Mouse (Mus musculus) heart, embryonic 11.5 days (tissue): Measurements from ENCODE around the gene Sept8. TPM values are rescaled to one million over a fixed set of nuclear protein-coding genes. Genes with fewer than 3 reads are reported as not detected.

ENCODE experiments used
- ATAC-seq: fragments of 200-750 bp; cut with Nextera tagmentation; replicated peaks from 2 replicates; pipeline ENCODE4 v1.8.0; 2017; ENCODE audit warnings: moderate library complexity; ENCODE audit not compliant: insufficient number of reproducible peaks, low FRiP score, low TSS enrichment
- H3K27ac ChIP-seq: fragments of 300-500 bp; sonication (generic); 2 replicates; pipeline ENCODE4 v1.5.1; 2014; ENCODE audit warnings: mild to moderate bottlenecking, low read depth, low read length
- H3K27me3 ChIP-seq: fragments of 300-500 bp; sonication (generic); 2 replicates; pipeline ENCODE4 v1.6.1; 2014; ENCODE audit warnings: mild to moderate bottlenecking, low read length, mixed read lengths; ENCODE audit not compliant: control insufficient read depth, insufficient read depth
- H3K36me3 ChIP-seq: fragments of 300-500 bp; sonication (generic); 2 replicates; pipeline ENCODE4 v1.6.1; 2014; ENCODE audit warnings: mild to moderate bottlenecking, low read length, moderate library complexity, mixed read lengths; ENCODE audit not compliant: control insufficient read depth, insufficient read depth
- H3K4me1 ChIP-seq: fragments of 300-500 bp; sonication (generic); 2 replicates; pipeline ENCODE4 v1.6.1; 2014; ENCODE audit warnings: low read length; ENCODE audit not compliant: control insufficient read depth, insufficient read depth
- H3K4me2 ChIP-seq: fragments of 300-500 bp; sonication (generic); 2 replicates; pipeline ENCODE4 v1.6.1; 2014; ENCODE audit warnings: mild to moderate bottlenecking, moderate library complexity
- H3K4me3 ChIP-seq: fragments of 300-500 bp; sonication (generic); 2 replicates; pipeline ENCODE4 v1.5.1; 2014; ENCODE audit warnings: low read depth, low read length
- H3K9ac ChIP-seq: fragments of 300-500 bp; sonication (generic); 2 replicates; pipeline ENCODE4 v1.6.1; 2014; ENCODE audit warnings: mild to moderate bottlenecking, low read depth, low read length, moderate library complexity
- H3K9me3 ChIP-seq: fragments of 300-500 bp; sonication (generic); replicated peaks from 2 replicates; pipeline ENCODE4 v1.6.1; 2016; ENCODE audit warnings: low read length; ENCODE audit not compliant: control insufficient read depth
- WGBS: fragments of 180-500 bp; shearing (Covaris S2); extraction: QIAGEN DNeasy Blood & Tissue Kit; methylation state at CpG from one replicate; pipeline ENCODE4 v1.1.7; 2014; ENCODE audit not compliant: insufficient replicate concordance; 5-methylcytosine and 5-hydroxymethylcytosine counted together
- polyA plus RNA-seq: library from polyadenylated mRNA; unstranded; fragments of >200 nt; fragmentation: Nextera tagmentation; extraction: Ambion mirVana; gene quantifications from 2 replicates; pipeline ENCODE4 v1.2.1, GENCODE M21; 2014

The Sept8 gene
- polyA plus RNA-seq, 1 experiment from 2014 or later, result 18.8 TPM

DNA sequence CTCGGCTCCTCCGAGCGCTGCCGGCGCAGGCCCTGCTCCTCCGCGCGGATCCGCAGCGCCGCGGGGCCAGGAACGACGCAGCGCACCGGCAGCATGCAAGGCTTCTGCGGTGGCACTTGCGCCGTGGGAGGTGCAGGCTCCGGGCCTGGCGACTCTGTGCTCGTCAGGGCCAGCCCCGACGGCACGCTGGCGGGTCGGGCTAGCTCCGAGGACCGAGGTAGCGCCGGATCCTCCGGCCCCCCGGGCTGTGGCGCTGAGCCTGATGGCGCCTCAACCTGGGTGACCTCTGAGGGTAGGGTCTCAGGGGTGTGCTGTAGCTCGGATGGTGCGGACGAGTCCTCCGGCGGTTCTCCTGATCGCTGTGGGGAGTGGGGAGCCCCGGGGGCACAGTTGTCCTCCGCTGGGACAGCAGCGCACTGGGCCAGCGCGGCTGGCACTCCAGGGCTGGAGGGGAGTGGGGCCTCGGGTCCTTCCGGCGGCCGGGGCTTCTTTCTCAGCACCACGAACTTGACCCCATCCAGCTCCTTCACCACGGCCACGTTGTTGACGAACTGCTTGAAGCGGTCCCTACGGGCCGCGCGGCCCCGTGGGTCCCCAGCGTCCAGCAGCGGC lies 39.8 kb upstream of the Sept8 start:
- Histone ChIP-seq H3K9me3 (no peaks in the 10 kb centered on the region), H3K27me3 (peaks cover 55% of the 10 kb centered on the region), H3K4me2 (peak overlapping the region; percentile 93), H3K9ac (peak overlapping the region; percentile 52), H3K4me1 (peaks cover 13% of the 10 kb centered on the region), H3K27ac (no peak overlapping the region), H3K36me3 (no peaks in the 10 kb centered on the region), H3K4me3 (peak overlapping the region; percentile 57)
- WGBS, result under 1% methylated on average over 50 of the region's 62 CpGs
- no peak for ATAC-seq

DNA sequence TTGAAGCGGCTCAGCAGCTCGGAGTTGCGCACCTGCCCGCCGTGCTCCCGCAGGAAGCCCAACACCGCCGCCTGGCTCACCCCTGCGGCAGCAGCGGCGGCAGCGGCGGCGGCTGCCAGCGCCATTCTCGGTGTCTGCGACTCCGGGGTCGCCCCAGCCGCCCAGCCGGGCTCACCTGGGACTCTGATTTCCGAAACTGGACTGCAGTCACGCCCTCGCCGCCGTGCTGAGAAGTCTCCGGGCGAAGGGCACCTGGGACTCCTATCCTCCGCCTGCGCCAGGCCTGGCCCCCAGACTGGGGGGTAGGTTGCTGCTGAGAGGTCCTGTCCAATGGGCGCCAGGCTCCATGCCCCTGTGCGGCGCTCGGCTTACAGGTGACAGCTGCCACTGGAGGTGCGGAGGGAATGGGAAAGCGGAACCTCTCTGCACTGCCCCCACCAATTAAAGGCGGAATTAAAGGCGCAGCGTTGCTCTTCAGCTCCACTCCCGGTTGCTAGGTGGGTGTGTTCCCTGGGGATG lies 39.2 kb upstream of the Sept8 start, which contains the start of the genes Gm9945 and Sowaha:
Gene Gm9945 (plus strand): TSS at position 384 of the 519 bp plus-strand sequence.
Gene Sowaha (minus strand): TSS at position 492 of the 519 bp plus-strand sequence.
- Histone ChIP-seq H3K27ac (no peak within 1 kb of the TSS), H3K9ac (peak within 1 kb of the TSS; percentile 52), H3K9me3 (no peaks in the 10 kb centered on the region), H3K27me3 (peaks cover 50% of the 10 kb centered on the region), H3K4me1 (peaks cover 13% of the 10 kb centered on the region), H3K4me2 (peak within 1 kb of the TSS; percentile 93), H3K36me3 (no peaks in the 10 kb centered on the region), H3K4me3 (peak within 1 kb of the TSS; percentile 57)
- WGBS, result 6% methylated on average over 38 of the region's 40 CpGs
- ATAC-seq, result no peak

GRCm38 (mm10) chr11:53481088-53481730 lies 37.8 kb upstream of the Sept8 start:
- 61% methylated on average over 4 of the region's 4 CpGs for WGBS
- H3K27me3 ChIP-seq, result peaks cover 41% of the 10 kb centered on the region
- no peak overlapping the region for H3K4me2 ChIP-seq

GRCm38 (mm10) chr11:53483159-53483891 lies 35.7 kb upstream of the Sept8 start:
- H3K27ac ChIP-seq, result 0 out of 2 replicates have a peak overlapping the region, but pooled peaks have one; percentile 1
- H3K27me3 ChIP-seq, result peaks cover 38% of the 10 kb centered on the region

More at GRCm38 (mm10) chr11:53481088-53481730, 37.8 kb upstream of the Sept8 start:
- 0 out of 2 replicates have a peak overlapping the region, but pooled peaks have one; percentile 0 for H3K27ac ChIP-seq
- H3K9me3 ChIP-seq, result no peaks in the 10 kb centered on the region
- H3K9ac ChIP-seq, result no peak overlapping the region
- no peak for ATAC-seq
- no peaks in the 10 kb centered on the region for H3K36me3 ChIP-seq
- H3K4me3 ChIP-seq, result no peak overlapping the region
- H3K4me1 ChIP-seq, result peaks cover 13% of the 10 kb centered on the region

GRCm38 (mm10) chr11:53485719-53486118 lies 33.3 kb upstream of the Sept8 start:
- peaks cover 9% of the 10 kb centered on the region for H3K4me1 ChIP-seq
- no peak for ATAC-seq
- no peaks in the 10 kb centered on the region for H3K9me3 ChIP-seq
- H3K4me3 ChIP-seq, result no peak overlapping the region
- no peak overlapping the region for H3K27ac ChIP-seq
- peaks cover 16% of the 10 kb centered on the region for H3K27me3 ChIP-seq
- H3K36me3 ChIP-seq, result no peaks in the 10 kb centered on the region
- H3K9ac ChIP-seq, result no peak overlapping the region
- WGBS, result 39% methylated on average over 3 of the region's 3 CpGs
- no peak overlapping the region for H3K4me2 ChIP-seq

More at GRCm38 (mm10) chr11:53483159-53483891, 35.7 kb upstream of the Sept8 start:
- peaks cover 22% of the 10 kb centered on the region for H3K4me1 ChIP-seq
- H3K4me2 ChIP-seq, result no peak overlapping the region
- WGBS, result 52% methylated on average over 9 of the region's 9 CpGs
- H3K36me3 ChIP-seq, result no peaks in the 10 kb centered on the region
- H3K4me3 ChIP-seq, result no peak overlapping the region
- ATAC-seq, result no peak
- H3K9ac ChIP-seq, result no peak overlapping the region
- no peaks in the 10 kb centered on the region for H3K9me3 ChIP-seq

DNA sequence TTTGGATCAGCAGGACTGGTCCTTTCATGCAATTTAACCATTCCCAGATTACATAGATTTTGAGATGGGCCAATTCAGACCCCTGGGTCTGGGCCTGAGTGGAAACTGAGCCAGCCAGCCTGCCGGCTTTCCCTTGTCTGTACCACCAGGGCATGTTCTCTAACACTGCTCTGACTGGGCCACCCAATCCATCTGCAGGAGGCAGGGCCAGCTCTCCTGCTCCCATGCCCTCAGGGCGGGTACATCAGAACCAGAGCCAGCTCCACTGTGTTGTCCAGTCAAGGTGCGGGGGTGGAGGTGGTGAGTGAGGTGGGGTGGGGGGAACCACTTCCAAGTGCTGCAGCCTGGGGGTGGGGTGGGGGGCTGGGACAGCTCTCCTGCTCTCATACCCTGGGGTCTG lies 32.7 kb upstream of the Sept8 start:
- H3K4me3 ChIP-seq, result no peak overlapping the region
- no peak overlapping the region for H3K9ac ChIP-seq
- peaks cover 16% of the 10 kb centered on the region for H3K27me3 ChIP-seq
- ATAC-seq, result no peak
- 57% methylated on average over 3 of the region's 3 CpGs for WGBS
- H3K36me3 ChIP-seq, result no peaks in the 10 kb centered on the region
- H3K4me2 ChIP-seq, result no peak overlapping the region
- no peaks in the 10 kb centered on the region for H3K9me3 ChIP-seq
- no peak overlapping the region for H3K27ac ChIP-seq
- H3K4me1 ChIP-seq, result peaks cover 9% of the 10 kb centered on the region

DNA sequence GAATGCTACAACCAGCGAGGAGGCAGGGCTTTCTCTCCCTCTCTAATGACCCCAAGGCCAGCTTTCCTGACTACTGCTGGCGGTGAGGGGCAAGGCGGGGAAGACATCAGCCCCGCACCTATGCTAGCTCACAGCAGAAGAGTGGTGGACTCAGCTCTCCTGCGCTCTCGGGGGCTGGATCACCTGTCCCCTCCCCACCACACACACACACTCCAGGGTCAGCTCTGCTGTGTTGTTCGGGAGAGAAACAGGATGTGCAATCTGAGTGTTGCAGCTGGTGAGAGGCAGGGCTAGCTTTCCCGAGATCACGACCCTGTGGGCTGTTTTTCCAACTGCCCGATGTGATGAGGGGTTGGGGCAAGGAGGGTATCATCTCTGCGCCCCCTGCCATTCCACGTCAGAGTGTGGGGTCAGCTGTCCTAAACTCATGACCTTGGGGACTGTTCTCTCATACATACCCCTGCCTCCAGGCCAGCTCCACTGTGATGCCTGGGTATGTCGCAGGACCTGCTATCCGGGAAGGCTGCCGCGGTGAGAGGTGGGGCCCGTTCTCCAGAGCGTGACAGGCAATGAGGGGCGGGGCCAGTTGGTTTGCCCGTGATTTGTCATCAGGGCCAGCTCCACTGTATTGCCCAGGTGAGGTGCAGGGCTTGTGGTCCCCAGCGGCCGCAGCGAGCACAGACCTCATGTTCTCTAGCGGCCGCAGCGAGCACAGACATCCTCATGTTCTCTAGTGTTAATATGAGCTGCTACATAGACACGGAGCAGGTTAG lies 32.0 kb upstream of the Sept8 start:
- no peak overlapping the region for H3K27ac ChIP-seq
- peak overlapping the region; percentile 56; the same call in 1 of the 2 replicates for H3K9ac ChIP-seq
- H3K4me2 ChIP-seq, result peak overlapping the region; percentile 66
- H3K27me3 ChIP-seq, result peaks cover 14% of the 10 kb centered on the region
- peaks cover 15% of the 10 kb centered on the region for H3K4me1 ChIP-seq
- no peak for ATAC-seq
- no peaks in the 10 kb centered on the region for H3K9me3 ChIP-seq
- 9% methylated on average over 27 of the region's 27 CpGs for WGBS
- H3K36me3 ChIP-seq, result no peaks in the 10 kb centered on the region
- peak overlapping the region; percentile 22 for H3K4me3 ChIP-seq

DNA sequence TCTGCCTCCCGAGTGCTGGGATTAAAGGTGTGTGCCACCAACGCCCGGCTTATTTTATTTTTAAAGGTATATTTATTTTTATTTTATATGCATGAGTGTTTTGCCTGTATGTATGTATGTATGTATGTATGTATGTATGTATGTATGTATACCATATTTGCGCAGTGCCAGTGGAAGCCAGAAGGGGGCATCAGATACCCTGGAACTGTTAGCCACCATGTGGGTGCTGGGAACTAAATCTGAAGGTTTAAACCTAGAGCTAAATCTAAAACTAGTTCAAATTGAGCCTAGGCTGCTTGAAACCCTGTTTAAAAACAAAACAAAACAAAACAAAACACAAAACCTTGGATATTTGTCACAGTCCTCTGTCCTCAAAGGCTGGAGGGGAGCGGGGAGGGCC lies 30.1 kb upstream of the Sept8 start:
- H3K9ac ChIP-seq, result no peak overlapping the region
- no peaks in the 10 kb centered on the region for H3K36me3 ChIP-seq
- no peak overlapping the region for H3K4me2 ChIP-seq
- peaks cover 21% of the 10 kb centered on the region for H3K4me1 ChIP-seq
- ATAC-seq, result no peak
- WGBS, result 95% methylated on average over 5 of the region's 5 CpGs
- no peak overlapping the region for H3K4me3 ChIP-seq
- H3K9me3 ChIP-seq, result no peaks in the 10 kb centered on the region
- H3K27ac ChIP-seq, result no peak overlapping the region
- H3K27me3 ChIP-seq, result peaks cover 14% of the 10 kb centered on the region
